Mouse (Mus musculus): Measurements from ENCODE around the gene Mamdc2. TPM values are rescaled to one million over a fixed set of nuclear protein-coding genes. Genes with fewer than 3 reads are reported as not detected.
A peak's percentile ranks its signal among the peaks of the same experiment; 100 is the strongest.
"Not testable (repeated sequence)": the region's sequence is repeated elsewhere in the genome, so short reads cannot be mapped to it uniquely, and the experiment has no call there.

Mamdc2 gene
- total RNA-seq (2021), result 1 to 10 TPM; 1.3 to 1.4 TPM
- long read RNA-seq, experiment 1, partial matches to known transcripts, result 1 of 1 reads
- long read RNA-seq, experiment 1, other reads (novel, unspliced or antisense), result 0 of 1 reads
- long read RNA-seq, experiment 2, partial matches to known transcripts, result 0 of 1 reads
- long read RNA-seq, experiment 2, other reads (novel, unspliced or antisense), result 0 of 1 reads

GRCm38 (mm10) chr19:23447988-23448497 lies at the start of gene Mamdc2:
Mamdc2 (minus strand) TSS chr19:23448442.
- peak in 1 of 2 experiments; percentile 2 for DNase-seq (ENCODE audit: low spot score in 2 of 2)

GRCm38 (mm10) chr19:23498011-23498410 lies 49.8 kb upstream of the Mamdc2 start:
- DNase-seq (ENCODE audit: low spot score in 2 of 2), result no peak

GRCm38 (mm10) chr19:23497171-23497917 lies 49.1 kb upstream of the Mamdc2 start:
- no peak for DNase-seq (ENCODE audit: low spot score in 2 of 2)

GRCm38 (mm10) chr19:23496536-23496935 lies 48.3 kb upstream of the Mamdc2 start:
- DNase-seq (ENCODE audit: low spot score in 2 of 2), result no peak

- DNase-seq (ENCODE audit: low spot score in 2 of 2), result no peak
These were observed 44.4 kb upstream of the Mamdc2 start for GRCm38 (mm10) chr19:23492663-23493062.

- not testable (repeated sequence) for DNase-seq (ENCODE audit: low spot score in 2 of 2)
These were observed 42.5 kb upstream of the Mamdc2 start for GRCm38 (mm10) chr19:23490703-23491102.

GRCm38 (mm10) chr19:23489780-23490179 lies 41.5 kb upstream of the Mamdc2 start:
- no peak for DNase-seq (ENCODE audit: low spot score in 2 of 2)

- no peak for DNase-seq (ENCODE audit: low spot score in 2 of 2)
These were observed 39.2 kb upstream of the Mamdc2 start for GRCm38 (mm10) chr19:23487421-23487820.

GRCm38 (mm10) chr19:23486631-23487270 lies 38.5 kb upstream of the Mamdc2 start:
- DNase-seq (ENCODE audit: low spot score in 2 of 2), result no peak

GRCm38 (mm10) chr19:23485940-23486600 lies 37.8 kb upstream of the Mamdc2 start:
- no peak for DNase-seq (ENCODE audit: low spot score in 2 of 2)

GRCm38 (mm10) chr19:23482571-23482970 lies 34.3 kb upstream of the Mamdc2 start:
- DNase-seq (ENCODE audit: low spot score in 2 of 2), result not testable (repeated sequence)

- no peak for DNase-seq (ENCODE audit: low spot score in 2 of 2)
These were observed 31.3 kb upstream of the Mamdc2 start for GRCm38 (mm10) chr19:23479597-23479967.

GRCm38 (mm10) chr19:23478895-23479596 lies 30.8 kb upstream of the Mamdc2 start:
- DNase-seq (ENCODE audit: low spot score in 2 of 2), result no peak

- no peak for DNase-seq (ENCODE audit: low spot score in 2 of 2)
These were observed 29.6 kb upstream of the Mamdc2 start for GRCm38 (mm10) chr19:23477826-23478225.

GRCm38 (mm10) chr19:23467866-23468265 lies 19.6 kb upstream of the Mamdc2 start:
- DNase-seq (ENCODE audit: low spot score in 2 of 2), result no peak

GRCm38 (mm10) chr19:23467011-23467410 lies 18.8 kb upstream of the Mamdc2 start:
- DNase-seq (ENCODE audit: low spot score in 2 of 2), result no peak

- no peak for DNase-seq (ENCODE audit: low spot score in 2 of 2)
These were observed 9.2 kb upstream of the Mamdc2 start for GRCm38 (mm10) chr19:23457492-23457891.

GRCm38 (mm10) chr19:23451361-23451760 lies 3.1 kb upstream of the Mamdc2 start:
- no peak for DNase-seq (ENCODE audit: low spot score in 2 of 2)

- DNase-seq (ENCODE audit: low spot score in 2 of 2), result no peak
These were observed 838 bp downstream of the Mamdc2 start for GRCm38 (mm10) chr19:23447221-23447987.
